Mouse (Mus musculus) olfactory bulb, adult 2 months (tissue): ENCODE results near the gene Hps5. TPM values are rescaled to one million over a fixed set of nuclear protein-coding genes. Genes with fewer than 3 reads are reported as not detected.
"Not testable (repeated sequence)": the region's sequence is repeated elsewhere in the genome, so short reads cannot be mapped to it uniquely, and the experiment has no call there.

Source experiments
- H3K27ac ChIP-seq: fragments of 200-500 bp; 2 replicates; pipeline ENCODE4 v1.5.1; 2012; ENCODE audit warnings: low read depth, low read length; ENCODE audit not compliant: insufficient read depth
- H3K4me1 ChIP-seq: fragments of 200-500 bp; 2 replicates; pipeline ENCODE4 v1.6.1; 2012; ENCODE audit warnings: low read length; ENCODE audit not compliant: control insufficient read depth, insufficient read depth
- H3K4me3 ChIP-seq: fragments of 200-500 bp; 2 replicates; pipeline ENCODE4 v1.5.1; 2012; ENCODE audit warnings: mild to moderate bottlenecking, low read depth, low read length, moderate library complexity; ENCODE audit not compliant: insufficient read depth
- CTCF ChIP-seq: fragments of 200-500 bp; IDR thresholded peaks from 2 replicates; pipeline ENCODE4 v1.5.1; 2012; ENCODE audit warnings: low read depth, mild to moderate bottlenecking, low read length, moderate library complexity; ENCODE audit not compliant: insufficient read depth
- POLR2A ChIP-seq: fragments of 200-500 bp; IDR thresholded peaks from 2 replicates; pipeline ENCODE4 v1.6.1; 2012; ENCODE audit warnings: mild to moderate bottlenecking, low read depth, low read length, moderate library complexity; ENCODE audit not compliant: insufficient read depth
- WGBS: fragments of 180-500 bp; shearing (Covaris S2); methylation state at CpG from one replicate; pipeline ENCODE4 v1.1.7; 2018; 5-methylcytosine and 5-hydroxymethylcytosine counted together
- polyA plus RNA-seq: library from polyadenylated mRNA; stranded (reverse); fragments of >200 nt; gene quantifications from 2 replicates; pipeline ENCODE4 v1.2.4, GENCODE M21; 2012; ENCODE audit warnings: low replicate concordance; ENCODE audit not compliant: missing spikeins, insufficient read depth, insufficient read length

Hps5 gene
- polyA plus RNA-seq, 1 experiment, result not detected

DNA sequence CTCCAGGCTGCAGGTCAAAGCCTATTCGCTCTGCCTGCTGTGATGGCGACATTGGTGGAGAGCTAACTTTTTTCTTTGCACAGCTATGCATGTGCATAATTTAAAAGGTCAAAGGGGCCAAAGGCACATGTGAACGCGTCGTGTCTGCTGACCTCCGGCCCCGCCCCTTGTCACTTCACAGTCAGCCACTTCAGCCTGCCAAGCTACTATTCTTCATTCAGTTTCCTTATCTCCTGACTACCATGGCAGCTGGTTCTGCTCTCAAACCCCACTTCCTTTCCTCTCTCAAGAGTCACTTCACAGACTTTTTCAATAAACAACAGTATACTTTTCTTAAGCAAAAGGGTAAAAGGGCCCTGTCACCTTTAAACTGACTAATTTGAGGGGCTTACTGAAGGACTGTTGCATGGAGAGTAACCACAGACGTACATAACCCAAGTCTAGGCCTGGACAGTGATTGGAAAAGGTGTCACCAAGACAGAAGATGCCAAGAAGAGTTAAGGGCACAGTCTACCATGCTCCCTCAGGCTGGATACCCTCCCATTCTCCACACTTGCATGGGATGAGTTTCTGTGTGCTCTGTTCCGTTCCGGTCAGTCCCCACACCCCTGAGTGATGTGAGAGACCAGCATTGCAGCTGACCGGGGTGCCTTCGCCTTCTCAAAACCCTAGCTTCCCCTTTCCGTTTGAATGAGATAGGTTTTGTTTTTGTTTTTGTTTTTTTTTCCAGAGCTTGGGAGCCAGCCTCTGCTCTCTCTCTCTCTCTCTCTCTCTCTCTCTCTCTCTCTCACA is 35.1 kb upstream of the Hps5 start:
- Histone ChIP-seq H3K4me1 (no peaks in the 10 kb centered on the region), H3K27ac (no peak overlapping the region), H3K4me3 (no peak overlapping the region)
- WGBS, result 78% methylated on average over 13 of the region's 13 CpGs
- TF ChIP-seq POLR2A, result no peak
- TF ChIP-seq CTCF, result no peak

DNA sequence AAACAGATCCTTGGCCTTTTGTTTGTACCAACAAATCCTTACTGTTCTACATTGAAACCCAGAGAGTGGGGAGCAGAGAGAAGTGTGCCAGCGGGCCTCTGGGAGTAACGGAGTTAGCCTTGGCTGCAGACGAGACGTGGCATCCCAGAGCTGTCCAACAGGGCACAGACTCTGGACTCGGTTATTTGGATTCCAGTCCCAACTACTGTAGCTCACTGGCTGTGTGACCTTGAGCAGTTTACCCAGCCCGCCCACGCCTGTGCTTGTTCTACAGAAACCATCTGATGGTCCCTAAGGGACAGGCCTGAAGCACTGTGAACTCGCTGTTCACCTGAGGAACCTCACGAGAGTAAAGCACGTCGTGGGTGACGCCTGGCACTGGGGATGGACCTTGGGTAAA is 34.0 kb upstream of the Hps5 start:
- no peaks in the 10 kb centered on the region for H3K4me1 ChIP-seq
- no peak overlapping the region for H3K27ac ChIP-seq
- 84% methylated on average over 12 of the region's 12 CpGs for WGBS
- no peak for TF ChIP-seq POLR2A
- TF ChIP-seq CTCF, result no peak
- H3K4me3 ChIP-seq, result no peak overlapping the region

DNA sequence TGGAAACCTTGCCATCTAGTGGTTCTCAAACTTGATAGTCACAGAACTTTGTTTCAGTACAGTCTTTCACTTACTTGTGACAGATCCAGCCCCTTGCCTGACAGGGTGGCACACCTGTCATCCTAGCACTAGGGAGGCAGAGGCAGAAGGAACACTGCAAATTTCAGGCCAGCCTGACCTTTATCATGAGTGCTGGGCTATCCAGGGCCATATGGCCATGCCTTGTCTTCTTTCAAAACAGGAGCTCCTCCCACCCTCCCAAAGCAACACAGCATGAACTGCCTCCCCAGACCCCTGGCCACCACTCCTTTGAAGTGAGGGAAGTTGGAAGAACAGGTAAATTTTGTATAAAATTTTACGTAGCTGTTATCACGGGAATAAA is 31.9 kb upstream of the Hps5 start:
- H3K4me3 ChIP-seq, result no peak overlapping the region
- 89% methylated on average over 2 of the region's 2 CpGs for WGBS
- no peak overlapping the region for H3K27ac ChIP-seq
- TF ChIP-seq CTCF (no peak), POLR2A (no peak)
- H3K4me1 ChIP-seq, result no peaks in the 10 kb centered on the region

DNA sequence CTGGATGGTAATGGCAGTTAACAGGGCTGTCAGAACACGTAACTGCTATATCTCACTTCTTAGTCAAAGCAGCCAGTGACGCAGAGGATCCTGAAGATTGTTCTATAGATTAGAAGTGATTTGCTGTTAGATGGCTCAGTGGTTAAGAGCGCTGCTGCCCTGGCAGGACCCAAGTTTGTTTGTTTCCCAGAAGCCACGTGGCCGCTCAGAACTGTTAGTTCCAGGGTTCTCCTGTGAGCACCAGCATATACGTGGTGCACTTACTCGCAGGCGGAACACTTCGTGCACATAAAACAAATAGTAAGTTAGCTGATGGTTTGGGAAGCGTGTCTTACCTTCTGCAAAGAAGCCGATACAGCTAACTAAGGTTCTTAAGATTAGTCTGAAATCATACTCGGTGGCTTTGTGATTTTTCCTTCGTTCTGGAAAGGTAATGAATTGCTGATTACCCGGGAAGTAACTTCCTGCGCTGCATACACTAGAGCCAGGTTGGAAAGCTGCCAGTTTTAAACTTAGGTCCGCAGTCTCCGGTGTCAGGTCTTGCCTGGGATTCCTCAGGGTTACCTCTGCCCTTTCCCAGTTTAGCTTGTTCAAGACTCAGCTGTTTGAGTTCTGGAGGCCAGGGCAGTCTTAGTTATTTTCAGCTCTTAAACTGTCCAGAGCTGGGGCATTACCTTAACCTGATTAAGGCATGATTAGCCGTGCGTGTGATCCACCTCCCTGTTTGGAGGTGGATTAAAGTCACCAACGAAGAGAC is 31.4 kb upstream of the Hps5 start:
- Histone ChIP-seq H3K4me3 (no peak overlapping the region), H3K27ac (no peak overlapping the region), H3K4me1 (no peaks in the 10 kb centered on the region)
- WGBS, result 73% methylated on average over 20 of the region's 20 CpGs
- TF ChIP-seq CTCF (no peak), POLR2A (no peak)

DNA sequence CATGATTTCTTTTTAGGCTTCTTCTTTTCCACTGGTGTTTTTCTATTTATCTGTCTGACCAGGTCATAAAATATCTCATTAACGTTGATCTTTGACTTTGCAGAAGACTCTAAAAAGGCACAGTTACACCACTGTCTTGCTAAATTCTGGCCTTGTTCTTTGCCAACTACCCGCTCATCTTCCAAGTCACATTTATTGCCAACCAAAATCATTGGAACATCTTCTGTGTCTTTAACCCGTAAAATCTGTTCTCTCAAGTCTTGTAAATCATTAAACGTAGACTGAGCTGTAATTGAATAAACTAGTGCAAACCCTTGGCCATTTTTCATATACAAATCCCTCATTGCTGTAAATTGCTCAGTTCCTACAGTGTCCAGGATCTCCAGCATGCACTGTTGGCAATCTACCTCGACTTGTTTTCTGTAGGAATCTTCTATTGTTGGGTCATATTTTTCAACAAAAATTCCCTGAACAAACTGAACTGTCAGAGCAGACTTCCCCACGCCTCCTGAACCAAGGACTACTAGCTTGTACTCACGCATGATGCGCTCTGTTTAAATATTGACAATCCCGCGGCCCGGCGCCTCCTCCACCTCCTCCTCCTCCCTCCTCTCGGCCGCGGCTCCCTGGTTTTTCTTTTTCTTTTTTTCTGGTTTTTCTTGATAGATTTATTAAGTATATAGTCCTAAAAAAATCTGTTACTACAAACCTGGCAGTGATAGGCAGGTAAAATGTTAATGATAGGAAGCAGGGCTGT is 25.2 kb upstream of the Hps5 start:
- H3K4me1 ChIP-seq, H3K4me3 ChIP-seq, H3K27ac ChIP-seq: not testable (repeated sequence)
- 91% methylated on average over 15 of the region's 15 CpGs for WGBS

DNA sequence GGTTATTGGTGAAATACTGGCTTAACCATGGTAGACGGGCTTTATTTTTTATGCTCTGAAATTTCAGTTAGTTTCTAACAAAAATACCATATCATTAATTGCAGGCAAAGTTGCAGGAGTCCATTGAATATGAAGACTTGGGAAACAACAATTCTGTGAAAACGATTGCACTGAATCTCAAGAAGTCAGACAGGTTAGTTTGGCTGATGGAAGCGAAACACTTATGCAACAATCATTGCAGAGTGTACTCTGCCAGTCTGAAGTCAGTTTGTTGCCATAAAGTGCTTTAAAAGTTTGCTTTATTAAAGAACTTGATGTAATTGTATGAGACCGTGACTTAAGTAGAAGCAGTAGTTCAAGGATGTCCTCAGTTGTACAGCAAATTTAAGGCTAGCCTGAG is 18.1 kb upstream of the Hps5 start:
- H3K27ac ChIP-seq, result no peak overlapping the region
- H3K4me3 ChIP-seq, result no peak overlapping the region
- WGBS, result 94% methylated on average over 4 of the region's 4 CpGs
- H3K4me1 ChIP-seq, result no peaks in the 10 kb centered on the region
- TF ChIP-seq CTCF (no peak), POLR2A (no peak)

DNA sequence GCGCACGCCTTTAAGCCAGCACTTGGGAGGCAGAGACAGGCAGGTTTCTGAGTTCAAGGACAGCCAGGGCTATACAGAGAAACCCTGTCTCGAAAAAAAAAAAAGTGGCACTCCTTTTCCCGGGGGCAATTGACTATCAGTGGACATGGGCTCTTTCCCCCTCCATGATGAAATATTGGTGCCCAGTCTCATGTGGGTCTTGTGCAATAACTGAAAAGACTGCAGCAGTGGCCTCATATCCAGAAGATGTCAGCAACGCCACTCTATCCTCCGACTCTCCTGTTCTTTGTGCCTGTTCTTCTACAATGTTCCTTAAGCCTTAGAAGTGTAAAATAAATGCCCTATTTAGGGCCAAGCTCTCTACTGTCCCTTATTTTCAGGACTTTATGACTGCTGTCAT is 14.5 kb upstream of the Hps5 start:
- no peak overlapping the region for H3K4me3 ChIP-seq
- WGBS, result 96% methylated on average over 6 of the region's 6 CpGs
- no peak overlapping the region for H3K27ac ChIP-seq
- H3K4me1 ChIP-seq, result no peaks in the 10 kb centered on the region
- TF ChIP-seq POLR2A (no peak), CTCF (no peak)

DNA sequence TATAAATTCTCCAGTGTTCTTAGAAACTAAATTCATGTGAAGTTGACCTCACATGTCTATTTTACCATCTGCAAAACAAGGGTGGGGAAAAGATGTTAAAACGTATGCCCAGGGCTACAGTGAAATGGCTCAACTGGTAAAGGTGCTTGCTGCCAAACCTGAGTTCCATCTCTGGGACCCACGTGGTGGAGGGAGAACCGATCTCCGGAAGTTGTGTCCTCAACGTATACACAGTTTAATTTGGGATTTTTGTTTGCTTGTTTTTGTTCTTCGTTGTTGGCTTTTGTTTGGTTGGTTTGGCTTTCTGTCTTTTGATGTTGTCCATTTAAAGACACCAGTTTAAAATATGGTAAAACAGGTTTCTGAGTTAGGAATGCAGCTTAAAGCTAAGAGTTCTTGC is 915 bp upstream of the Hps5 start:
- WGBS, result 56% methylated on average over 6 of the region's 6 CpGs
- Histone ChIP-seq H3K4me3 (peak overlapping the region; percentile 33), H3K4me1 (peaks cover 4% of the 10 kb centered on the region; the same call in 1 of the 2 replicates), H3K27ac (no peak overlapping the region)
- TF ChIP-seq CTCF (no peak), POLR2A (no peak)

DNA sequence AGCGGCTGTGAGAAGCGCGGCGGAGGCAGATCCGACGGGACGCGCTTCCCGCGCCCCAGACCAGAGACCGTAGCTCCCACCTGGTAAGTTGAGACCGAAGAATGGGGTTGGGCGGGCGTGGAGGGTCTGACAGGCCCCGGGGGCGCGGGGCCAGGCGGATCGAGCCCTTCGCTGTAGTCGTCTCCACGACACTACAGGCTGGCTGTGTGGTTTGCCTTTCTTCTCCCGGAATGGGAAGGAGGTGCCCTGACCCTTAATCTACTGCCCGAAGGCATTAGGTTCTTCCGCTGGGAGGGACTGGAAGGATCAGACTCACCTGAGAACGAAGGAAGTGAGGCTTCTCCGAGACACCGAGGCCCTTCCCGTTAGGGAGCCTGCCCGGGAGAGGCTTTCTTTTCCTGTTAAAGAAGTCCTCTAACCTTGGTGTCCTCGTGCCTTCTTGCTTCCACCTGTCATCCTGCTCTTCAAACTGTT is 379 bp upstream of the Hps5 start:
- Histone ChIP-seq H3K27ac (no peak overlapping the region), H3K4me3 (peak overlapping the region; percentile 68), H3K4me1 (peaks cover 4% of the 10 kb centered on the region; the same call in 1 of the 2 replicates)
- under 1% methylated on average over 31 of the region's 31 CpGs for WGBS
- TF ChIP-seq POLR2A (no peak; the same call in 1 of the 2 replicates), CTCF (no peak)
